Mouse (Mus musculus) layer of hippocampus, adult 18-20 months (tissue): ENCODE results near the gene Psmg1. TPM values are rescaled to one million over a fixed set of nuclear protein-coding genes. Genes with fewer than 3 reads are reported as not detected.
"Not testable (repeated sequence)": the region's sequence is repeated elsewhere in the genome, so short reads cannot be mapped to it uniquely, and the experiment has no call there.

Experiments used
- DNase-seq, 2 experiments: peaks; one replicate each; pipeline ENCODE4 v3.0.0; 2022; ENCODE audit warnings: low spot score in 2 of 2
- microRNA-seq, 2 experiments: library from miRNA; unstranded; fragments of <30 nt; microRNA quantifications; one replicate each; pipeline ENCODE4 v1.2.0; 2021
- total RNA-seq, 2 experiments: library from RNA; stranded (reverse); gene quantifications; 2 replicates each; pipeline ENCODE4 v1.2.3; 2021

The Psmg1 gene
- total RNA-seq, 2 experiments from 2014 or later: 15.3 to 19.0 TPM

DNA sequence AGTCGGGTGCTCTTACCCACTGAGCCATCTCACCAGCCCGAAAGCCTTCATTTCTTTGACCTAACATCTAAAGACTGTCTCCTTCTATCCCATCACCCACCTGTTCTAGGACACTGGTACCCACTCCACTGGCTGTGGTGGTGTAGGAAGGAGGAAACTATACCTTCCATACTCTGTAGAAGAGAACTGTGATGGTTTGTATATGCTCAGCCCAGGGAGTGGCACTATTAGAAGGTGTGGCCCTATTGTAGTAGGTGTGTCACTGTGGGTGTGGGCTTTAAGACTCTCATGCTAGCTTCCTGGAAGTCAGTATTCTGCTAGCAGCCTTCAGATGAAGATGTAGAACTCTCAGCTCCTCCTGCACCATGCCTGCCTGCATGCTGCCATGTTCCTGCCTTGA is 30.1 kb downstream of the Psmg1 start:
- not testable (repeated sequence) for DNase-seq

DNA sequence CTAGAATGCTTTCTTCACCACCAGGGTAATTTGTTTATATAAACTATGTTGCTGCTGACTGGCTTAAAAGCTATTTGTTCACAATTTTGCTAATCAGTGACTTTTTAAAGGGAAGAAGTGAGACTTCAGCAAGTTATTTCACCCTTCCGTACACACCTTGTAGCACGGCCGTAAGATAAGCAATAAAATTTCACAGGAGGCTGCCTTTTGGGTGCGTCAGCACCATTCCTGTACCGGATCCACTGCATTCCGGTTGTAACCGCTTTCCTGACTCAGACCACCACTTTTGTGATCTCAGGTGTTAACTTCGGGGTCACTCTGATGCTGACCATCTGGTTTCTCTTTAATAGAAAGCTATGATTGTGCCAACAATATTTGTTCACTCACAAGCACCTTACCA is 32.7 kb downstream of the Psmg1 start:
- no peak for DNase-seq

DNA sequence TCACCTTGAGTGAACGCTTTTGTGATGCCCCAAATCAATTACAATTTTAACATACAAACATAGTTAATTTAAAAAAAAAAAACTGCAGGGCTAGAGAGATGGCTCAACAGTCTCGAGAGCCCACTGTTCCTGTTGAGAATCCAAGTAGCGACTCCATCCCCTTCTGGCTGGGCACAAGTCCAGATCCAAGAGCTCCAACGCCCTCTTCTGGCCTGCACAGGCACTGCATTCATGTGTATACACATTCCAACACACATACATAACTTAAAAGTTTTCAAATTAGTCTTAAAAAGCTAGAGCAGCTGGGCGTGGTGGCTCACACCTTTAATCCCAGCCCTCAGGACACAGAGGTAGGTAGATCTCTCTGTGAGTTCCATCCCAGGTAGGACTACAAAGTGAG is 34.1 kb downstream of the Psmg1 start:
- no peak for DNase-seq

DNA sequence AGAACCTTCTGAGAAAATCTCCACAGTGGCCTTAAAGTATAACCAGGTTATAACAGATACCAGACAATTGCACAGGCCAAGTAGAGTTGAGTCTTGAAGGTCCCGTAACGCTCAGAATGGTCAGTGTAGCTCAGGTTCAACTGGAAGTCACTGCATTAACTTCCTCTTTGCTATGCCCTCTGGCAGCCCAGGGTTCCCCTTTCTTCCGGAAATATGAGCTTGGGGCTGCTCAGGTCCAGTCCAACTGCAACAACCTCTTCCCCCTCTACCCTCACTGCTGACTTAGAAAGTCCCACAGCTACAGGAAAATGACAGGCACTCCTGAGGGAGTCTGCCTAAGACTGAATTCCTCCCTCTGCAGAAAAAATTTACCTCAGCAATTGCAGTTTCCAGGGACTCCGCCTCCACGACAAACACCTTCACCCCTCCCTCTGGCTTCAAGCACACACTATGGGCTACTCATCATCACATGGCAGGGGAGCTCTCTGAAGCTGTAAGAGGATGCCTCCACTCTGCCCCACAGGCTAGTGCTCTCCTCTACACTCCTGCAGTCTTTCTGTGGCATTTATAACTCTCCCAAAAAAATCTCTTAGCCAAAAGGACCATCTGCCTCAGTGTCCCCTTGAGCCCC is 34.9 kb downstream of the Psmg1 start:
- no peak for DNase-seq

DNA sequence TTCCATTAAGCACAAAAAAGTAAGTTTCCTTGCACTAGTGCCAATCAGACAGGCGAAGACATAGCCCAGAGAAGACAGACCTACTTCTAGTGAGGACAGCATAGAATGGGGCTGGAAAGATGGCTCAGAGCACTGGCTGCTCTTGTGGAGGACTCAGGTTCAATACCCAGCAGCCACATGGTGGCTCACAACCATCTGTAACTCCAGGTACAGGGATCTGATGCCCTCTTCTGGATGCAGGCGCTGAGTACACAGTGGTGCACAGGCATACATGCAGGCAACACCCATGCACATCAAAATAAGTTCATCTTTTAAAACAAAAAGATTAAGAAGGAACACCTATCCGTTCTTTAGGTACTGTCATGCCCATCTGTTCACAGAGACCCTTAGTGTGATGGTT is 36.4 kb downstream of the Psmg1 start:
- no peak for DNase-seq

DNA sequence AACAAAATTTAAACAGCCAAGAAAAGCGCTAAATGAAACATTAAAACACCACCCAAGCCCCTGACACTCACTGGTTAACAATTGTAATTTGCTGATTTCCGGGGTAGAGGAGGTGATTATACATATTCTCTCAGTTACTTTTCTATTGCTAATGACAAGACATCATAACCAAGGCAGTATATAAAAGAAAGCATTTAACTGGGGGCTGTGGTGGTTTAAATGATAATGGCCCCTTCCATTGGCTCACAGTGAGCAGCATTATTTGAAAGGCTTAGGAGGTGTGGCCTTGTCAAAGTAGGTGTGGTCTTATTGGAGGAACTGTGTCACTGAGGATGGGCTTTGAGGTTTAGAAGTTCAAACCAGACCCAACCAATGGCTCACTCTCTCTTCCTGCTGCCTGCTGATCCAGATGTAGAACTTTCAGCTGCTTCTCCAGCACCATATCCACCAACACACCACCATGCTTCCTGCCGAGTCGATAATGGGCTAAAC is 37.6 kb downstream of the Psmg1 start:
- DNase-seq: no peak

DNA sequence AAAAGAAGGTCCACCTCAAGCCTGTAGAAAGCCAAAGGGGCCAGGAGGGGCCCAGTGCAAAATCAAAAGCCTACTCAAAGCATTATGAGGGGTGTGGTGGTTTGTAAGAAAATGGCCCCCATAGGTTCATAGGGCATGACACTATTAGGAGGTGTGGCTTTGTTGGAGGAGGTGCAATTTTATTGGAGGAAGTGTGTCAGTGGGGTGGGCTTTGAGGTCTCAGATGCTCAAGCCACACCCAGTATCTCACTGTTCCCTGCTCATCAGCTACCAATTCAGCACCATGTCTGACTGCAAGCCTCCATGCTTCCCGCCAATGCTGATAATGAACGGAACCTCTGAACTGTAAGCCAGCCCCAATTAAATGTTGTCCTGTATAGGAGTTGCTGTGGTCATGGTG is 39.3 kb downstream of the Psmg1 start:
- DNase-seq: no peak

DNA sequence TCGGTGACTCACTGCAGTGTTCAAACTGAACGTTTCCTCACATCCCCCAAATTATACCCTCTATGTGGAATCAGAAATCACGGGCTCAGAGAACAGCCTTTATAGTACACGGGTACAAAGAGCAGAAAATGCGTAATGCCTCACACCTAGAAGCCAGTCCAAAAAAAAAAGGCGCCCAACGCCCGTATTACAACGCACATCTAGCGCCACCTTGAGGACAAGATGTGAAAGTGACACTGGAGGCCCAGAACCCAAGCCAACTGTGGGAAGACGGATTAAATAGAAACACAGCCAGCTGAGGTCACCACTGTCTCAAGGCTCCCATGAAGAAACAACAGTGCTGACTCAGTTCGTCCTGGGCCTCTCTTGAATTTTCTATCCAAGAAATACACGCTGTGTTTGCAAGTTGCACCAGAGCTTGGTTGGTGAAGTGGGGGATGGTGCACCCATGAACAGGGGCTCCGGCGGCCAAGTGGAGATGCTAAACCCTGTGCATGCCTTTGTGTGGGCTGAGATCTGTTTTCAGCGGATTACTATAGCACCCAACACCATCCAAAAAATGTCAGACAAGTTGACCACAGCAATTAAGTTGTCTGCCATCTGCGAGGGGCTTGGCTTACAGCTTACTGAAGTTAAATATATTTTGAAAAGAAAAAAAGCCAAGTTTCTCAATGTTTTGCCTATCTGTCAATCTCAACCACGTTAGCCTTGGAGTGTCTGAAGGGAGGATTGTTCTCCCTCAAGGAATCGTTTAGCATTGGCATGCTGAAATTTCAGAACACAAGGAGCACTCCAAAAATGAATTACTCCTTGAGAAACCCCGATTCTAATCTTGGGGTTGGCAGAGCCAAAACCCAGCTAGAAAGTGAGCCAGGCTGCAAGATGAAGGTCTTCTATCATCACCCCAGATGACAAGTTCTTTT is 45.1 kb downstream of the Psmg1 start:
- DNase-seq: peak; percentile 58 to 85

DNA sequence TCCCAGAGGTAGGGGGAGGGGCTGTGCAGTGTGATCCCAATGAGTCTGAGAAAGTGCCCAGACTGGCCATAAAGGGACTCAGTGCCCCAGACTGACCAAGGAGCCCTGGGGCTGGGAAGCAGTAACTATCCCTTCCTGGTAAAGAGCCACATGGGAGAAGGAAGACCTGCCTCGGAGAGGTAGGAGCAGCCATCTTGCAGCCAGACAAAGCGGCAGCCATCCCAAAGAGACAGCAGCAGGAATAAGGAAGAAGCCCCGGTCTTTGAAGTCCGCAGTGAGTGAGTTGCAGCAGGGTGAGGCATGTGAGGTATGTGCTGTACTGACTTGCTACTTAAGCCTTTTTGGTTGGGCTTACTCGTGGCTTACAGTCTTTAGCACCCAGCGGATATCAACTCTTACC is 47.6 kb downstream of the Psmg1 start:
- no peak for DNase-seq

DNA sequence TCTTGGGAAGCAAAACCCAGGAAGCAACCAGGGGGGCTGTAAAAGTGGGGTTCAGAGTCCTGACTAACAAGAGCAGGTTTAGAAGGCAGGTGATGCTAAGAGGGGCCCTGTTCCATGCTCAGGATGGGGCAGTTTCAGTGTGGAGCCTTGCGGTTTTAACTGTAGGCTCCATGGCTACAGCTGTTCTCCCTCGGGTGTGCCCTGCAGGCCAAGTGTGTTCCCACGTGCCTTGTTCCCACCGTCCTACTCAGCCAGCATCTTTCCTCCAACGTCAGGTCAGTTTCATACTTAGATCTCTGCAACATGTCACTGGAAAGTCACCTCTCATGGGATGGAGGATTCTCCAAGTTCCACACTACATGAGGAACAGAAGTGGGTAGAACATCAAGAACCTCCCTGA is 49.2 kb downstream of the Psmg1 start:
- DNase-seq: no peak

DNA sequence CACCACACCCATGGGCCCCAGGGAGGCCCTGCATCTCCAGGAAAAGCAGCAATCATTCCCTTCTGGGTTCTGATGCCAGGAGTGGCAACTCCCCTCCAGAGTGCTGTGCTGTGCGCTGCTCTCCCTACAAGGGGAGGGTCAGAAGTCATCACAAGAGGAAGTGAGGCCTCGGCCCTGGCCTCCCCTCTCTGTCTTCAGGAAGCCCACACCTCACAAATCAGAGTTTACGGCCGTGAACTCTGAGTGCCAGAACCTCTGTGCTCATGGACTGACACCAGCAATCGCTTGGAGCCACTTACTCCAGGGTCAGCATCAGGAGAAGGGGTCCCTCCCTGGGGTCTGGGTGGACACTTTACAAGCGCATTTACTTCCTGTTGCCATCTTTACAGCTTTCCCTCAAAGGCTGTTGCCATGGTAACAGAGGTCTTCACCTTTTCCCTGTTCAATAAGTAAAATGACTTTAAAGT is 55.2 kb downstream of the Psmg1 start:
- DNase-seq: no peak

DNA sequence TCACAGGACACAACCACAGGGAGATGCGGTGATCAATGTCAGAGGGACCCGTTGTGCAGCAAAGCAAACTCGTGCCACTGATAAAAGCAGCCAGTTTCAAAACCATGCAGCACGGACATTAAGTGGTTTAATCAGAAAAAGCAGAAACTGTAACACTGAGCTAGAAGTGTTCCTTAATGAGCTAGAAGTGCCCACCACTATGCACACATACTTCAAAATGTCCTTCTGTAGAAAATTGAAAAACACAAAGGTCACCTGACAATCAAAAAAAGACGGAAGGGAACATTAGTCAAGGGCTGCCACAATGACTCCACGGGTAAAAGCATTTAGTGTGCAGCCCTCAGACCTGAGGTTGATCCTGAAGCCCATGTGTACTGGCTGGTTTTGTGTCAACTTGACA is 57.9 kb downstream of the Psmg1 start:
- DNase-seq: no peak

DNA sequence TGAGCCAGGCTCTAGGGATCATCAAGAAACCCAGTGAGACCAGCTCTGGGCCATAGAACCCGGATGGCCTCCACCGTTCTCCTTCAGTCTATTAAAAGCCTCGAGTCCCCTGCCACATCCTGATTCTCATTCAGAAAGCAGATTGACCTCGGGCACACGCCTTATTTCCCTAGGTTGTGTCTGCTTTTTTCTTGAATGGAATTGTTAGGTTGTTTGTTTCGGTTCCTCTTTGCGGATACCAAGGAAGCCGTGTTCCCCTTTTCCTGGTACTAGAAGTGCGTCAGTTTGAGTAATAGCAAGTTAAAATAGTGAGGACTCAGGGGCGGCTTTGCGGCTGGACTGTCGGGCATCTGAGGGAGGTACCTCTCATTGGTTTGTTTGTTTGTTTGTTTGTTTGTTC is 59.3 kb downstream of the Psmg1 start:
- DNase-seq: no peak

Small RNAs within 50 kb of the gene (microRNA-seq; reads per million reads assigned to microRNA genes)
- 0 reads per million in 2 experiments for gene Gm27833

Other genes starting within 250 kb of the Psmg1 start
- gene Brwd1, start 91.6 kb upstream of the Psmg1 start, total RNA-seq: 100 to 1,000 TPM; 126 to 128 TPM
- gene Hmgn1, start 136.8 kb upstream of the Psmg1 start, total RNA-seq: 10 to 100 TPM; 82.6 to 83.8 TPM
- gene Wrb, start 154.4 kb upstream of the Psmg1 start, total RNA-seq: 10 to 100 TPM; 69.8 to 85.4 TPM
- gene Lca5l, start 201.3 kb upstream of the Psmg1 start, total RNA-seq: 1 to 10 TPM; 1.1 to 1.2 TPM
- gene Sh3bgr, start 209.5 kb upstream of the Psmg1 start, total RNA-seq: 1 to 10 TPM; 2.0 to 2.6 TPM
- gene B3galt5, start 244.8 kb upstream of the Psmg1 start, total RNA-seq: 10 to 100 TPM; 59.4 to 63.4 TPM